Mouse (Mus musculus) CH12.LX (cell line): Measurements from ENCODE around the gene Myh3. TPM values are rescaled to one million over a fixed set of nuclear protein-coding genes. Genes with fewer than 3 reads are reported as not detected.
A peak's percentile ranks its signal among the peaks of the same experiment; 100 is the strongest.

Source experiments
- DNase-seq: peaks from one replicate; pipeline ENCODE4 v3.0.0-alpha.2; 2013; ENCODE audit errors: extremely low read depth
- H3K27ac ChIP-seq: 2 replicates; pipeline ENCODE4 v1.5.1; 2012; ENCODE audit warnings: low read depth, mild to moderate bottlenecking, control low read depth, moderate library complexity; ENCODE audit not compliant: insufficient read depth
- H3K27me3 ChIP-seq: replicated peaks from 2 replicates; pipeline ENCODE3; 2012; ENCODE audit warnings: inconsistent platforms
- H3K36me3 ChIP-seq, 2 experiments: replicated peaks in 1 of 2; 2 replicates each; pipeline versions ENCODE3 to v1.6.1; 2012; ENCODE audit warnings: inconsistent platforms in 1 of 2, low read length in 1 of 2, mild to moderate bottlenecking in 1 of 2, mixed read lengths in 1 of 2, moderate library complexity in 1 of 2; ENCODE audit not compliant: control insufficient read depth in 1 of 2, insufficient read depth in 1 of 2
- H3K4me1 ChIP-seq, 2 experiments: 2 replicates each; pipeline ENCODE4 v1.6.1; 2012; ENCODE audit warnings: inconsistent platforms in 1 of 2, moderate library complexity in 1 of 2; ENCODE audit not compliant: insufficient read depth in 2 of 2, control insufficient read depth in 1 of 2
- H3K4me2 ChIP-seq: 2 replicates; pipeline ENCODE4 v1.6.1; 2012; ENCODE audit warnings: low read depth, mild to moderate bottlenecking, control low read depth; ENCODE audit not compliant: poor library complexity, insufficient read depth, severe bottlenecking
- H3K4me3 ChIP-seq, 3 experiments: fragments of 150-350 bp in 1 of 3; sonication (generic) in 1 of 3; replicated peaks in 1 of 3; 2 replicates each; pipeline versions ENCODE3 to v1.5.1; 2011 to 2012; ENCODE audit warnings: low read depth in 2 of 3, low read length in 2 of 3, mild to moderate bottlenecking in 2 of 3, moderate library complexity in 2 of 3, control low read depth in 1 of 3, improper control_type of control experiment in 1 of 3, inconsistent platforms in 1 of 3, mixed read lengths in 1 of 3; ENCODE audit not compliant: poor library complexity in 1 of 3
- H3K79me2 ChIP-seq: replicated peaks from 2 replicates; pipeline ENCODE4 v1.6.1; 2012; ENCODE audit warnings: mild to moderate bottlenecking, moderate library complexity; ENCODE audit not compliant: control insufficient read depth, poor library complexity, insufficient read depth, severe bottlenecking; ENCODE audit errors: extremely low read depth
- H3K9ac ChIP-seq: 2 replicates; pipeline ENCODE4 v1.6.1; 2012; ENCODE audit warnings: low read depth, mild to moderate bottlenecking, control low read depth, moderate library complexity; ENCODE audit not compliant: insufficient read depth
- H3K9me3 ChIP-seq: replicated peaks from 2 replicates; pipeline ENCODE3; 2012; ENCODE audit warnings: low read length, inconsistent platforms, mixed read lengths
- BHLHE40 ChIP-seq: IDR thresholded peaks from 2 replicates; pipeline ENCODE4 v1.6.1; 2011; ENCODE audit warnings: mild to moderate bottlenecking, low read depth, low read length, improper control_type of control experiment
- CHD1 ChIP-seq: IDR thresholded peaks from 2 replicates; pipeline ENCODE4 v1.6.1; 2012; ENCODE audit warnings: low read depth, low read length, improper control_type of control experiment, inconsistent platforms
- CHD2 ChIP-seq: IDR thresholded peaks from 2 replicates; pipeline ENCODE4 v1.6.1; 2011; ENCODE audit warnings: low read length, improper control_type of control experiment
- CTCF ChIP-seq, 2 experiments: IDR thresholded peaks in 1 of 2; conservative IDR thresholded peaks in 1 of 2; 2 replicates each; pipeline ENCODE4 v1.5.1; 2011 to 2012; ENCODE audit warnings: low read depth in 2 of 2, low read length in 2 of 2, improper control_type of control experiment in 1 of 2, inconsistent platforms in 1 of 2, mild to moderate bottlenecking in 1 of 2, moderate library complexity in 1 of 2
- ETS1 ChIP-seq: conservative IDR thresholded peaks from 2 replicates; pipeline ENCODE4 v1.6.1; 2012; ENCODE audit warnings: low read depth, mild to moderate bottlenecking, inconsistent platforms, low read length, improper control_type of control experiment, moderate library complexity
- IRF4 ChIP-seq: IDR thresholded peaks from 2 replicates; pipeline ENCODE4 v1.6.1; 2014; ENCODE audit warnings: low read depth, mild to moderate bottlenecking, inconsistent platforms, low read length, improper control_type of control experiment
- JUN ChIP-seq: IDR thresholded peaks from 2 replicates; pipeline ENCODE4 v1.6.1; 2011; ENCODE audit warnings: low read depth, mild to moderate bottlenecking, low read length, improper control_type of control experiment, moderate library complexity; ENCODE audit not compliant: insufficient read depth
- NELFE ChIP-seq: IDR thresholded peaks from 2 replicates; pipeline ENCODE4 v1.6.1; 2011; ENCODE audit warnings: low read depth, low read length, improper control_type of control experiment
- PAX5 ChIP-seq: IDR thresholded peaks from 2 replicates; pipeline ENCODE4 v1.6.1; 2012; ENCODE audit warnings: low read length, inconsistent platforms, mixed read lengths
- POLR2A ChIP-seq: IDR thresholded peaks from 2 replicates; pipeline ENCODE4 v1.6.1; 2011; ENCODE audit warnings: low read depth, mild to moderate bottlenecking, improper control_type of control experiment, low read length
- POLR2AphosphoS2 ChIP-seq: IDR thresholded peaks from 2 replicates; pipeline ENCODE4 v1.6.1; 2011; ENCODE audit warnings: low read depth, low read length, improper control_type of control experiment
- RAD21 ChIP-seq: IDR thresholded peaks from 2 replicates; pipeline ENCODE4 v1.6.1; 2011; ENCODE audit warnings: low read depth, mild to moderate bottlenecking, low read length, improper control_type of control experiment, moderate library complexity
- SMC3 ChIP-seq: IDR thresholded peaks from 2 replicates; pipeline ENCODE4 v1.6.1; 2011; ENCODE audit warnings: low read depth, low read length, improper control_type of control experiment
- ZC3H11A ChIP-seq: IDR thresholded peaks from 2 replicates; pipeline ENCODE4 v1.6.1; 2012; ENCODE audit warnings: low read depth, mild to moderate bottlenecking, inconsistent platforms, low read length, improper control_type of control experiment
- ZMIZ1 ChIP-seq: IDR thresholded peaks from 2 replicates; pipeline ENCODE4 v1.6.1; 2012; ENCODE audit warnings: low read depth, mild to moderate bottlenecking, inconsistent platforms, low read length, improper control_type of control experiment
- ZNF384 ChIP-seq: IDR thresholded peaks from 2 replicates; pipeline ENCODE4 v1.6.1; 2012; ENCODE audit warnings: low read depth, low read length, improper control_type of control experiment, inconsistent platforms
- dilution Hi-C: fragments of 300-500 bp; cut with MboI; formaldehyde crosslinking; loops from 2 replicates; pipeline ENCODE4 v1.14.3; 2020; ENCODE audit warnings: low sequenced_read_pairs; ENCODE audit not compliant: extremely low pct_unique_long_range_greater_than_20kb, extremely low pct_ligation_motif_present
- in situ Hi-C: fragments of 300-500 bp; cut with MboI; formaldehyde crosslinking; loops from 3 replicates; pipeline ENCODE4 v1.14.3; 2019; ENCODE audit warnings: low sequenced_read_pairs, low pct_ligation_motif_present, low pct_unique_long_range_greater_than_20kb, mixed read lengths
- polyA plus RNA-seq: library from polyadenylated mRNA; unstranded; fragments of >175 nt; gene quantifications from 2 replicates; pipeline ENCODE4 v1.2.1, GENCODE M21; 2012; ENCODE audit warnings: low read depth; ENCODE audit not compliant: insufficient read length
- total RNA-seq, 2 experiments: library from RNA; depleted of rRNA; stranded (reverse); fragments of 300-350 nt in 1 of 2; fragments of >200 nt in 1 of 2; gene quantifications; 2 replicates each; pipeline ENCODE4 v1.2.3; 2012 to 2014

Gene Myh3
- total and polyA plus RNA-seq, 3 experiments = 0.12 to 0.64 (median 0.26) TPM

GRCm38 (mm10) chr11:67150237-67150636, 72.1 kb downstream of the Myh3 start:
- no peaks in the 10 kb centered on the region; the same call in 1 of the 2 replicates for H3K79me2 ChIP-seq
- TF ChIP-seq ZMIZ1 (peak; percentile 27), SMC3 (no peak), JUN (no peak), NELFE (peak; percentile 55; the same call in 1 of the 2 replicates), CHD2 (peak; percentile 46; the same call in 1 of the 2 replicates), POLR2A (peak; percentile 52), BHLHE40 (no peak), IRF4 (no peak)
- H3K36me3 ChIP-seq = peaks cover 21 to 48% of the 10 kb centered on the region in 2 experiments
- dilution Hi-C loops = no loop called here
- H3K27ac ChIP-seq = no peak overlapping the region
- in situ Hi-C loops = no loop called here
- DNase-seq = no peak
- H3K4me1 ChIP-seq = peaks cover 4 to 46% of the 10 kb centered on the region in 2 experiments; a peak in 2 of 4 replicates
- no peak overlapping the region for H3K4me3 ChIP-seq
- H3K4me2 ChIP-seq = no peak overlapping the region
- H3K9ac ChIP-seq = no peak overlapping the region
- no peaks in the 10 kb centered on the region for H3K27me3 ChIP-seq
- H3K9me3 ChIP-seq = no peaks in the 10 kb centered on the region

- H3K27ac ChIP-seq = no peak overlapping the region
- peaks cover 0 to 38% of the 10 kb centered on the region in 2 experiments; a peak in 2 of 4 replicates for H3K4me1 ChIP-seq
- H3K27me3 ChIP-seq = no peaks in the 10 kb centered on the region
- no peak for DNase-seq
- TF ChIP-seq CTCF (conservative IDR thresholded peaks at IDR 0.05 in 1 of 2, IDR thresholded peaks at IDR 0.05 in 1 of 2; ENCODE audit: low read depth in 2 of 2, low read length in 2 of 2) (no peak), ETS1 (no peak), SMC3 (no peak), RAD21 (no peak), IRF4 (no peak), ZMIZ1 (peak; percentile 18; the same call in 1 of the 2 replicates), POLR2AphosphoS2 (peak; percentile 91), JUN (no peak), ZC3H11A (no peak), CHD1 (no peak), ZNF384 (no peak), PAX5 (no peak)
- TF ChIP-seq, all 38 proteins: peak for 2
- Histone ChIP-seq H3K4me3 (no peak overlapping the region), H3K36me3 (peaks cover 12 to 43% of the 10 kb centered on the region in 2 experiments), H3K4me2 (no peak overlapping the region), H3K9me3 (no peaks in the 10 kb centered on the region), H3K79me2 (no peaks in the 10 kb centered on the region; the same call in 1 of the 2 replicates), H3K9ac (no peak overlapping the region)
- dilution Hi-C loops (no loop called here), in situ Hi-C loops (no loop called here)
These were observed 73.1 kb downstream of the Myh3 start for GRCm38 (mm10) chr11:67151159-67151558.

Other genes with a start within 250 kb of the Myh3 start
- not detected in 2 replicates for gene Pirt, start 166.3 kb upstream of the Myh3 start, total RNA-seq (2012; rRNA removed)
- gene Pirt, start 166.3 kb upstream of the Myh3 start, total RNA-seq (2014; rRNA removed) = not detected in 2 replicates
- not detected in 2 replicates for gene Pirt, start 166.3 kb upstream of the Myh3 start, polyA plus RNA-seq
- gene Tmem238l, start 121.7 kb upstream of the Myh3 start, total RNA-seq (2012; rRNA removed) = not detected in 2 replicates
- not detected in 2 replicates for gene Tmem238l, start 121.7 kb upstream of the Myh3 start, total RNA-seq (2014; rRNA removed)
- gene Tmem238l, start 121.7 kb upstream of the Myh3 start, polyA plus RNA-seq = not detected in 2 replicates
- gene Tmem220, start 53.1 kb upstream of the Myh3 start, total RNA-seq (2012; rRNA removed) = 0.08 and 0.30 TPM in 2 replicates
- gene Tmem220, start 53.1 kb upstream of the Myh3 start, total RNA-seq (2014; rRNA removed) = 0.34 and 0.36 TPM in 2 replicates
- gene Tmem220, start 53.1 kb upstream of the Myh3 start, polyA plus RNA-seq = 1.5 and 1.6 TPM in 2 replicates
- 31.2 and 36.4 TPM in 2 replicates for gene Adprm, start 25.7 kb upstream of the Myh3 start, total RNA-seq (2012; rRNA removed)
- 51.0 and 53.8 TPM in 2 replicates for gene Adprm, start 25.7 kb upstream of the Myh3 start, total RNA-seq (2014; rRNA removed)
- gene Adprm, start 25.7 kb upstream of the Myh3 start, polyA plus RNA-seq = 43.4 and 56.7 TPM in 2 replicates
- 20.4 and 23.0 TPM in 2 replicates for gene Sco1, start 25.6 kb upstream of the Myh3 start, total RNA-seq (2012; rRNA removed)
- gene Sco1, start 25.6 kb upstream of the Myh3 start, total RNA-seq (2014; rRNA removed) = 32.7 and 35.9 TPM in 2 replicates
- gene Sco1, start 25.6 kb upstream of the Myh3 start, polyA plus RNA-seq = 15.4 and 18.7 TPM in 2 replicates
- gene Myh2, start 92.7 kb downstream of the Myh3 start, total RNA-seq (2012; rRNA removed) = 0.08 TPM in 2 replicates
- gene Myh2, start 92.7 kb downstream of the Myh3 start, total RNA-seq (2014; rRNA removed) = 0.04 TPM in 1 of 2 replicates, not detected in the other
- gene Myh2, start 92.7 kb downstream of the Myh3 start, polyA plus RNA-seq = 0.04 TPM in 1 of 2 replicates, not detected in the other
- 0.04 TPM in 2 replicates for gene Myh1, start 121.8 kb downstream of the Myh3 start, total RNA-seq (2012; rRNA removed)
- 0.04 TPM in 1 of 2 replicates, not detected in the other for gene Myh1, start 121.8 kb downstream of the Myh3 start, total RNA-seq (2014; rRNA removed)
- gene Myh1, start 121.8 kb downstream of the Myh3 start, polyA plus RNA-seq = 0.04 TPM in 1 of 2 replicates, not detected in the other
- 0.04 TPM in 2 replicates for gene Myh4, start 159.7 kb downstream of the Myh3 start, total RNA-seq (2012; rRNA removed)
- not detected in 2 replicates for gene Myh4, start 159.7 kb downstream of the Myh3 start, total RNA-seq (2014; rRNA removed)
- gene Myh4, start 159.7 kb downstream of the Myh3 start, polyA plus RNA-seq = not detected in 2 replicates
- 0.04 TPM in 1 of 2 replicates, not detected in the other for gene Myh8, start 198.8 kb downstream of the Myh3 start, total RNA-seq (2012; rRNA removed)
- not detected in 2 replicates for gene Myh8, start 198.8 kb downstream of the Myh3 start, total RNA-seq (2014; rRNA removed)
- gene Myh8, start 198.8 kb downstream of the Myh3 start, polyA plus RNA-seq = not detected in 2 replicates
- gene Myh13, start 243.4 kb downstream of the Myh3 start, total RNA-seq (2012; rRNA removed) = 1.2 and 2.1 TPM in 2 replicates
- gene Myh13, start 243.4 kb downstream of the Myh3 start, total RNA-seq (2014; rRNA removed) = 0.88 and 1.1 TPM in 2 replicates
- 2.4 and 2.8 TPM in 2 replicates for gene Myh13, start 243.4 kb downstream of the Myh3 start, polyA plus RNA-seq